Mouse (Mus musculus) brain, adult 2 months (tissue): ENCODE measurements around the gene Acsl1.

ENCODE experiments used
- DNase-seq: peaks from one replicate; pipeline ENCODE4 v3.0.0; 2011; ENCODE audit warnings: low read depth, low spot score

Gene Acsl1

GRCm38 (mm10) chr8:46475404-46475803 lies 4.6 kb downstream of the Acsl1 start:
- no peak for DNase-seq

- no peak for DNase-seq
These were observed 5.1 kb downstream of the Acsl1 start for GRCm38 (mm10) chr8:46475942-46476341.

- no peak for DNase-seq
These were observed 7.1 kb downstream of the Acsl1 start for GRCm38 (mm10) chr8:46477747-46478458.

GRCm38 (mm10) chr8:46478783-46479182 lies 7.9 kb downstream of the Acsl1 start:
- no peak for DNase-seq

- no peak for DNase-seq
These were observed 9.1 kb downstream of the Acsl1 start for GRCm38 (mm10) chr8:46479794-46480532.

- no peak for DNase-seq
These were observed 9.7 kb downstream of the Acsl1 start for GRCm38 (mm10) chr8:46480533-46480900.

GRCm38 (mm10) chr8:46482771-46483170 lies 11.9 kb downstream of the Acsl1 start:
- DNase-seq: no peak

- no peak for DNase-seq
These were observed 12.4 kb downstream of the Acsl1 start for GRCm38 (mm10) chr8:46483247-46483646.

GRCm38 (mm10) chr8:46484077-46484476 lies 13.2 kb downstream of the Acsl1 start:
- no peak for DNase-seq

- no peak for DNase-seq
These were observed 14.2 kb downstream of the Acsl1 start for GRCm38 (mm10) chr8:46484931-46485463.

GRCm38 (mm10) chr8:46488085-46488561 lies 17.3 kb downstream of the Acsl1 start:
- peak; percentile 78 for DNase-seq

GRCm38 (mm10) chr8:46489196-46489595 lies 18.4 kb downstream of the Acsl1 start:
- DNase-seq: peak; percentile 37

GRCm38 (mm10) chr8:46490250-46490649 lies 19.4 kb downstream of the Acsl1 start:
- DNase-seq: no peak

GRCm38 (mm10) chr8:46490821-46491220 lies 20.0 kb downstream of the Acsl1 start:
- DNase-seq: peak; percentile 63

GRCm38 (mm10) chr8:46493495-46494170 lies 22.8 kb downstream of the Acsl1 start:
- DNase-seq: no peak

- no peak for DNase-seq
These were observed 26.0 kb downstream of the Acsl1 start for GRCm38 (mm10) chr8:46496852-46497251.

GRCm38 (mm10) chr8:46497314-46498011 lies 26.6 kb downstream of the Acsl1 start:
- no peak for DNase-seq

- DNase-seq: no peak
These were observed 28.7 kb downstream of the Acsl1 start for GRCm38 (mm10) chr8:46499376-46500061.

- DNase-seq: peak; percentile 53
These were observed 31.7 kb downstream of the Acsl1 start for GRCm38 (mm10) chr8:46502333-46503071.

- no peak for DNase-seq
These were observed 32.3 kb downstream of the Acsl1 start for GRCm38 (mm10) chr8:46503072-46503695.
